Mouse (Mus musculus): ENCODE data around the gene Bhlhe40. TPM values are rescaled to one million over a fixed set of nuclear protein-coding genes. Genes with fewer than 3 reads are reported as not detected.
A peak's percentile ranks its signal among the peaks of the same experiment; 100 is the strongest.

Bhlhe40 gene
- polyA plus RNA-seq (2016; fragmentation: Nextera tagmentation; extraction: Ambion mirVana): 1.3 and 1.4 TPM in 2 replicates

DNA sequence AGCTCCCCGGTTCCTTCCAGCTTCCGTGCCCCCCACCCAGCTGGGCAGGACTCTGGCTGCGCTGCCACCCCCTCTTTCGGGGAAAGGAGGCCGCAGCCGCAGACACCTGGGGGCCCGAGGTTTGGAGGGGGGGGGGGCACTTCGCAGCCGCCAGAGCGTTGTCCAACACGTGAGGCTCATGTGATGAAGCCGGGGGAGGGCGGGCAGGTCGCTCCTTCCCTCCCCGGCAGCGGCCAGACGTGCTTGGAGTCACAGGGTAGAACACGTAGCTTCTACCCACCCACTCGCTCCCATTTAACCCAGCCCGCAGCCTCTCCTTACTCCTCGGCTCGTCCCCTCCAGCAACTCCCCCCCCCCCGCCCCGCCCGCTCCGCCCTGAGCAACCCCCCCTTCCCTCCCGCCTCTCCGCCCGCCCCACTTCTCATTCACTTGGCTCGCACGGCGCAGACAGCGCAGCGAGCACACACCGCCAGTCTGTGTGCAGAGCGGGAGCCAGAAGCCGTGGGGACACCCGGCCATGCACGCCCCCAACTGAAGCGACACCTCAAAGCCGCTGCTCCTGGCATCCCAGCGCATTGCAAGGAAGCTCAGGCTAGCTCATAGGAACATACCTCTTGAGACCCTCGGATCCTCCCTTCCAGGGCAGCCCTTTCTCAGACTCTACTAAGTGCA lies at the start of gene Bhlhe40:
Gene Bhlhe40 (plus strand): TSS at position 424 of the 672 bp plus-strand sequence.
- no peaks in the 10 kb centered on the region; the same call in 1 of the 2 replicates for H3K36me3 ChIP-seq (replicated peaks)
- H3K27me3 ChIP-seq (replicated peaks; ENCODE audit: low read depth, poor library complexity, severe bottlenecking): peaks cover 75% of the 10 kb centered on the region
- DNase-seq (ENCODE audit: low spot score): peak; percentile 79
- no peaks in the 10 kb centered on the region for H3K9me3 ChIP-seq
- under 1% methylated on average over 39 of the region's 43 CpGs for WGBS
- peaks cover 36% of the 10 kb centered on the region for H3K4me1 ChIP-seq
- peak within 1 kb of the TSS; percentile 88 for H3K27ac ChIP-seq (replicated peaks)
- H3K4me3 ChIP-seq: peak within 1 kb of the TSS; percentile 75

DNA sequence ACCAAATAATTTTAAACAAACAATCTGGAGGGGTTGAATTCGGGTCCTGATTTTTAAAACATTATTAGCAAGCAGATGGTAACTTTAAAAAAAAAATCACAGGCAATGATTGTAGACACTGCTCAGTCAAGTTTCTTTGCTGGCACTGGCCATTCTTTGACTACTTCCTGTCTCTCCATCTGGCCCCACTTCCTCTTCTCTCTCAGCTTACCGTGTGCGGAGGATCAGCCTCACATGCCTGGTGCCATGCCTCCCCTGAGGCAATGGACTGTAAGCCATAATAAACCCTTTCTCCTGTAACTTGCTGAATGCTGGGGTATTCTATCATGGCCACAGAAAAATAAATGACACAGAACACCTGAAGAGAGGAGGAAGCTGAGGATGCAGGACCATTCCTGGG lies 48.8 kb upstream of the Bhlhe40 start:
- H3K4me1 ChIP-seq: no peaks in the 10 kb centered on the region
- peak; percentile 11 for DNase-seq (ENCODE audit: low spot score)
- H3K27ac ChIP-seq (replicated peaks): no peak overlapping the region
- H3K27me3 ChIP-seq (replicated peaks; ENCODE audit: low read depth, poor library complexity, severe bottlenecking): no peaks in the 10 kb centered on the region
- 49% methylated on average over 3 of the region's 3 CpGs for WGBS
- H3K36me3 ChIP-seq (replicated peaks): no peaks in the 10 kb centered on the region
- H3K4me3 ChIP-seq: no peak overlapping the region
- no peaks in the 10 kb centered on the region for H3K9me3 ChIP-seq

DNA sequence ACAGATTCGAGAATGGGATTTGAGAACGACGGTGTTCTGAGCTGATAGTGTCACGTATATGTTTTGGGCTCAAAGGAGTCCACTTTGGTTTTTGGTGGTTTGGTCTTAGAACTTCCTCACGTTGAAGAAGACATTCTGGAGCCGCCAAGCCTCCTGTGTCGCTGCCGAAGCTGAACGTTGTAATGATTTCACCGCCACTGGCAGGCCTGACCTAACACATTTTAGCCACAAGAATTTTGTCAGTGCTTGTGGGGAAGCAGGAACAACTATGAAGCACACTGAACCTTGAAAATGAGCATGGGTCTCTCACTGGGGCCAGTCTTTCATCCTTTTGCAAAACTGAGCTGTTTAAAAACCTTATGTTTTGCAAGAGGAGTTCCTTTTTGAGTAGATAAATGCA lies 42.4 kb upstream of the Bhlhe40 start:
- 89% methylated on average over 10 of the region's 10 CpGs for WGBS
- H3K4me3 ChIP-seq: no peak overlapping the region
- H3K4me1 ChIP-seq: no peaks in the 10 kb centered on the region
- no peak overlapping the region for H3K27ac ChIP-seq (replicated peaks)
- no peaks in the 10 kb centered on the region for H3K27me3 ChIP-seq (replicated peaks; ENCODE audit: low read depth, poor library complexity, severe bottlenecking)
- H3K9me3 ChIP-seq: no peaks in the 10 kb centered on the region
- H3K36me3 ChIP-seq (replicated peaks): no peaks in the 10 kb centered on the region
- DNase-seq (ENCODE audit: low spot score): no peak

- no peaks in the 10 kb centered on the region for H3K4me1 ChIP-seq
- H3K27ac ChIP-seq (replicated peaks): no peak overlapping the region
- no peak for DNase-seq (ENCODE audit: low spot score)
- H3K4me3 ChIP-seq: no peak overlapping the region
- WGBS: 88% methylated on average over 4 of the region's 4 CpGs
- no peaks in the 10 kb centered on the region for H3K36me3 ChIP-seq (replicated peaks)
- no peaks in the 10 kb centered on the region for H3K9me3 ChIP-seq
- H3K27me3 ChIP-seq (replicated peaks; ENCODE audit: low read depth, poor library complexity, severe bottlenecking): no peaks in the 10 kb centered on the region
Measured at GRCm38 (mm10) chr6:108623028-108623565, 37.3 kb upstream of the Bhlhe40 start.

GRCm38 (mm10) chr6:108624915-108625314 lies 35.5 kb upstream of the Bhlhe40 start:
- 88% methylated on average over 4 of the region's 4 CpGs for WGBS
- H3K9me3 ChIP-seq: no peaks in the 10 kb centered on the region
- H3K27me3 ChIP-seq (replicated peaks; ENCODE audit: low read depth, poor library complexity, severe bottlenecking): no peaks in the 10 kb centered on the region

GRCm38 (mm10) chr6:108630701-108631100 lies 29.7 kb upstream of the Bhlhe40 start:
- no peaks in the 10 kb centered on the region for H3K27me3 ChIP-seq (replicated peaks; ENCODE audit: low read depth, poor library complexity, severe bottlenecking)
- no peak for DNase-seq (ENCODE audit: low spot score)
- no peaks in the 10 kb centered on the region for H3K9me3 ChIP-seq
- no peaks in the 10 kb centered on the region for H3K4me1 ChIP-seq
- H3K4me3 ChIP-seq: no peak overlapping the region
- H3K36me3 ChIP-seq (replicated peaks): no peaks in the 10 kb centered on the region
- no peak overlapping the region for H3K27ac ChIP-seq (replicated peaks)

More at GRCm38 (mm10) chr6:108624915-108625314, 35.5 kb upstream of the Bhlhe40 start:
- H3K27ac ChIP-seq (replicated peaks): no peak overlapping the region
- no peaks in the 10 kb centered on the region for H3K4me1 ChIP-seq
- no peak overlapping the region for H3K4me3 ChIP-seq
- no peaks in the 10 kb centered on the region for H3K36me3 ChIP-seq (replicated peaks)
- DNase-seq (ENCODE audit: low spot score): no peak

DNA sequence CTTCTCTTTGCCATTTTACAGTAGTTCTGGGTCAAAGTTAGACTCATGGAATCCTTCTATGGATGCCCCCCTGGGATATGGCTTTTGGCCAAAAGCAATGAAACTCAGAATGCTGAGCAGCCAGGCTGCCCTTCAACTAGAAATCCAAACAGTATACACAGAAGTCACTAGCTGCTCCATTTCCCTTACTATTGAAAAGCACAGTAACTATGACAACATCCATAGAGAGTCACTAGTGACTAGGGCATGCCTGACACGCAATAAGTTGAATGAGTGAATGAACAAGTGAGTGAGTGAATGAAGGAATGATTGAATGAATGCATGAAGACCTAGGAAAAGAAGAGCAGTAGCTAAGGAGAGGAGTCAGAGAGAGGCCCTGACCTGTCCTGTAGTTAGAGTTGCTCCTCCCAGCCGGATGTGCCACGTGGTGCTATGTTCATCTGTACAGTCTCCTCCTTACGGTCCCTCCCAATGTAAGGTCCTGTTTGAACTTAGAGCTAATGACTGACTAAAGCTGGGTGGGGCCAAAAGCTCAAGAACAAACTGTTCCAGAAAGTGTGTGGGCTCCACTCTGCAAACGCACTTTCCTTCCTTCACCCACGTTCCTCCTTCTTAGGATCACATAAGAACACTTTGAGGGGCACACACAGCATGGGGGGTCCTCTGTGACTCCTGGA lies 22.1 kb upstream of the Bhlhe40 start:
- Histone ChIP-seq H3K27ac (replicated peaks) (no peak overlapping the region), H3K36me3 (replicated peaks) (no peaks in the 10 kb centered on the region), H3K4me3 (no peak overlapping the region), H3K27me3 (replicated peaks; ENCODE audit: low read depth, poor library complexity, severe bottlenecking) (no peaks in the 10 kb centered on the region), H3K4me1 (no peaks in the 10 kb centered on the region), H3K9me3 (no peaks in the 10 kb centered on the region)
- no peak for DNase-seq (ENCODE audit: low spot score)
- 88% methylated on average over 6 of the region's 6 CpGs for WGBS

- H3K27me3 ChIP-seq (replicated peaks; ENCODE audit: low read depth, poor library complexity, severe bottlenecking): no peaks in the 10 kb centered on the region
- no peak overlapping the region for H3K27ac ChIP-seq (replicated peaks)
- no peaks in the 10 kb centered on the region for H3K36me3 ChIP-seq (replicated peaks)
- DNase-seq (ENCODE audit: low spot score): no peak
- H3K9me3 ChIP-seq: no peaks in the 10 kb centered on the region
- WGBS: 83% methylated on average over 7 of the region's 7 CpGs
- H3K4me1 ChIP-seq: peaks cover 4% of the 10 kb centered on the region; the same call in 1 of the 2 replicates
- H3K4me3 ChIP-seq: no peak overlapping the region
Measured at GRCm38 (mm10) chr6:108642020-108642419, 18.4 kb upstream of the Bhlhe40 start.

DNA sequence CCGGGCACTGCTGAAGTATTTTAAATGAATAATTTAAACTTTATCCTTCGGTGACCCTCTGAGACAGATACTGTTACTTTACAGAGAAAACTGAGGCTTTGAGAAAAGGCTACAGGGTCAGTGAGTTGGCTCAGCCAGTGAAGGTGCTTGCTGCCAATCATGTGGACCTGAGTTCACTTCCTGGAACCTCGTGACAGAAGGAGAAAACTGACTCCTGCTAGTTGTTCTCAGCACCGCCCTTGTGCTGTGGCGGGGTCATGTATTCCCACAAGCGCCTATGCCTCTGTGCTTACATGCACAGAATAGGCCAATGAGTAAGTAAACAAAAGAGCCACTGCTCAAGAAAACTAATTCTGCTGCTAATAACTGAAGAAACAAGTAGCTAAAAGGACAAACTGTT lies 17.4 kb upstream of the Bhlhe40 start:
- no peaks in the 10 kb centered on the region for H3K36me3 ChIP-seq (replicated peaks)
- no peak overlapping the region for H3K4me3 ChIP-seq
- 62% methylated on average over 6 of the region's 6 CpGs for WGBS
- no peak overlapping the region for H3K27ac ChIP-seq (replicated peaks)
- peaks cover 4% of the 10 kb centered on the region; the same call in 1 of the 2 replicates for H3K4me1 ChIP-seq
- DNase-seq (ENCODE audit: low spot score): no peak
- H3K9me3 ChIP-seq: no peaks in the 10 kb centered on the region
- H3K27me3 ChIP-seq (replicated peaks; ENCODE audit: low read depth, poor library complexity, severe bottlenecking): no peaks in the 10 kb centered on the region

- DNase-seq (ENCODE audit: low spot score): no peak
- 57% methylated on average over 5 of the region's 5 CpGs for WGBS
Measured at GRCm38 (mm10) chr6:108644311-108644710, 16.1 kb upstream of the Bhlhe40 start.

DNA sequence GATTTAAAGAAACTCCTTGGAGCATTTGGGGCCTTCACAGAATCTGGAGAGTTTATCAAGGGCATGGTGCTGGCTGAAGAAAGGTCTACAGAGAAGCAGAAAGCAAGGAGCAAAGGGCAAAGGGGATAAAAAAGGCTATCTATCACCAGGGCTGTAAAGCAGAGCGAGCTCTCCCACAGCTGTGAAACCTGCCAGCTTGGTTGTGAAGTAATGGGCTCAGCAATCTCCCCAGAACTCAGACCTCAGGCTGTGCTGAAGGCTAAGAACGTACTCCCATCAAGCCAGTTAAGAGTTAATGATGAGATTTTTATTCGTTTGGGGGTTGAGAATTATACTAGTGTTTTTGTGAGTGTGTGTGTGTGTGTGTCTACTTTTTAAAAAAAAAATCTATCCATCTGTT lies 13.3 kb upstream of the Bhlhe40 start:
- Histone ChIP-seq H3K9me3 (no peaks in the 10 kb centered on the region), H3K4me3 (no peak overlapping the region), H3K4me1 (peaks cover 4% of the 10 kb centered on the region; the same call in 1 of the 2 replicates), H3K27me3 (replicated peaks; ENCODE audit: low read depth, poor library complexity, severe bottlenecking) (no peaks in the 10 kb centered on the region), H3K36me3 (replicated peaks) (no peaks in the 10 kb centered on the region), H3K27ac (replicated peaks) (no peak overlapping the region)
- WGBS: 70% methylated on average over 3 of the region's 3 CpGs
- DNase-seq (ENCODE audit: low spot score): no peak

More at GRCm38 (mm10) chr6:108644311-108644710, 16.1 kb upstream of the Bhlhe40 start:
- no peaks in the 10 kb centered on the region for H3K36me3 ChIP-seq (replicated peaks)
- H3K4me1 ChIP-seq: peaks cover 4% of the 10 kb centered on the region; the same call in 1 of the 2 replicates
- H3K27ac ChIP-seq (replicated peaks): no peak overlapping the region
- H3K9me3 ChIP-seq: no peaks in the 10 kb centered on the region
- H3K4me3 ChIP-seq: no peak overlapping the region
- no peaks in the 10 kb centered on the region for H3K27me3 ChIP-seq (replicated peaks; ENCODE audit: low read depth, poor library complexity, severe bottlenecking)

GRCm38 (mm10) chr6:108648072-108648471 lies 12.4 kb upstream of the Bhlhe40 start:
- DNase-seq (ENCODE audit: low spot score): no peak
- no peak overlapping the region for H3K27ac ChIP-seq (replicated peaks)
- no peaks in the 10 kb centered on the region for H3K36me3 ChIP-seq (replicated peaks)
- no peaks in the 10 kb centered on the region for H3K27me3 ChIP-seq (replicated peaks; ENCODE audit: low read depth, poor library complexity, severe bottlenecking)
- WGBS: 62% methylated on average over 6 of the region's 6 CpGs
- H3K4me3 ChIP-seq: no peak overlapping the region
- peaks cover 4% of the 10 kb centered on the region; the same call in 1 of the 2 replicates for H3K4me1 ChIP-seq
- H3K9me3 ChIP-seq: no peaks in the 10 kb centered on the region

DNA sequence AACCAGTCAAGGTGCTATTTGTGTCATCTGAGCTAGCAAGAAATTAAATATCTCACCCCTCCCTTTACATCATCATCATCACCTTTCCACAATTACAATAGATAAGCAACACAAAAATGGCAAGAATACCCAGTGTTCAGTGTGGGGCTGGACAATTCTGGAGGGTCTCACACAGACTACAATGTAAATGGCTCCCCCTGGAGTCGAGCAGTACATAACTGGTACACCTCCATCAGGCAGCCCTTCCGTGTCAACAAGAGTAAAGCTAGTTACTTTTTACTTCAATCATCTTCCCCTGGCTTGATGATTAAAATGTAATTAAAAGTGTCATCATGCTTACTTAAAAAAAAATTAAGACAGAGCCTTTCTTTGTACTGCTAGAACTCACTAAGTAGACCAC lies 4.6 kb upstream of the Bhlhe40 start:
- 64% methylated on average over 2 of the region's 2 CpGs for WGBS
- no peaks in the 10 kb centered on the region for H3K9me3 ChIP-seq
- no peaks in the 10 kb centered on the region for H3K36me3 ChIP-seq (replicated peaks)
- no peak for DNase-seq (ENCODE audit: low spot score)
- no peak overlapping the region for H3K4me3 ChIP-seq
- H3K27me3 ChIP-seq (replicated peaks; ENCODE audit: low read depth, poor library complexity, severe bottlenecking): peaks cover 30% of the 10 kb centered on the region
- H3K4me1 ChIP-seq: peaks cover 29% of the 10 kb centered on the region
- H3K27ac ChIP-seq (replicated peaks): no peak overlapping the region

Data from embryonic facial prominence, embryonic 10.5 days (tissue).